ENCODE assay signal across 8 mouse cellular contexts in genomic region chr11:69072666-69073064, GRCm38 (mm10). TPM values are rescaled to one million over a fixed set of nuclear protein-coding genes. Genes with fewer than 3 reads are reported as not detected.
DNase-seq lines count a peak whose midpoint lies in the region; ATAC-seq and TF ChIP-seq lines count a peak whose summit lies in the region.

No protein-coding gene starts in this region.

- peak; percentile 6 for DNase-seq in adrenal gland, postnatal 14 days
- DNase-seq in adrenal gland, postnatal 36 days: no peak
- DNase-seq in testis, postnatal 14 days (ENCODE audit: low spot score): no peak
- DNase-seq in liver, embryonic 11.5 days (ENCODE audit: low spot score): no peak
- DNase-seq in spleen, postnatal 14 days (ENCODE audit: low spot score in 2 of 2): no peak
- no peak for DNase-seq in left cerebral cortex, adult 11 months (ENCODE audit: low spot score)
- no peak for DNase-seq in frontal cortex, postnatal 36 days (ENCODE audit: low spot score in 2 of 2)

- no peak for ATAC-seq in liver, embryonic 11.5 days (replicated peaks; ENCODE audit: low FRiP score)

- H3K9ac ChIP-seq in liver, embryonic 11.5 days (ENCODE audit: low read depth, low read length): peak overlapping the region; percentile 67

- peak overlapping the region; percentile 90 for H3K4me2 ChIP-seq in liver, embryonic 11.5 days

- H3K36me3 ChIP-seq in testis, adult 2 months (ENCODE audit: control insufficient read depth, insufficient read depth, low read length): peaks cover 3% of the 10 kb centered on the region
- no peaks in the 10 kb centered on the region for H3K36me3 ChIP-seq in liver, embryonic 11.5 days (ENCODE audit: control insufficient read depth, insufficient read depth, low read length)

- H3K27ac ChIP-seq in testis, adult 2 months (ENCODE audit: control insufficient read depth, insufficient read depth, low read depth, low read length): no peak overlapping the region
- peak overlapping the region; percentile 95 for H3K27ac ChIP-seq in liver, embryonic 11.5 days (ENCODE audit: low read depth, low read length)

- peaks cover 10% of the 10 kb centered on the region for H3K4me1 ChIP-seq in testis, adult 2 months (ENCODE audit: control insufficient read depth, insufficient read depth, low read length)
- peaks cover 25% of the 10 kb centered on the region for H3K4me1 ChIP-seq in liver, embryonic 11.5 days (replicated peaks; ENCODE audit: control insufficient read depth, insufficient read depth, low read length)

- H3K4me3 ChIP-seq in testis, adult 2 months (ENCODE audit: control insufficient read depth, low read depth, low read length): peak overlapping the region; percentile 50; the same call in 1 of the 2 replicates
- H3K4me3 ChIP-seq in liver, embryonic 11.5 days (ENCODE audit: low read depth, low read length): peak overlapping the region; percentile 33

- TF ChIP-seq CTCF in testis, adult 2 months (IDR thresholded peaks at IDR 0.05; ENCODE audit: control insufficient read depth, insufficient read depth, insufficient replicate concordance, low read depth, low read length): no peak

- H3K27me3 ChIP-seq in testis, adult 2 months (ENCODE audit: control insufficient read depth, insufficient read depth, low read length): no peaks in the 10 kb centered on the region
- no peaks in the 10 kb centered on the region for H3K27me3 ChIP-seq in liver, embryonic 11.5 days (replicated peaks; ENCODE audit: control insufficient read depth, insufficient read depth, low read length)

- no peaks in the 10 kb centered on the region for H3K9me3 ChIP-seq in liver, embryonic 11.5 days (ENCODE audit: control insufficient read depth, low read length)

- no peak for TF ChIP-seq POLR2A in testis, adult 2 months (IDR thresholded peaks at IDR 0.05; ENCODE audit: control insufficient read depth, low read depth, low read length)

- 18% methylated on average over 9 of the region's 9 CpGs for WGBS in liver, embryonic 11.5 days

RNA-seq across cellular contexts. Expression of gene Tmem107, which starts 2.1 kb away (rescaled TPM):
- 12.0 and 12.3 TPM in 2 replicates for total RNA-seq in adrenal gland, postnatal 14 days (2021)
- total RNA-seq in adrenal gland, postnatal 36 days (2021): 10 to 100 TPM; 13.5 to 17.5 TPM
- 135 and 142 TPM in 2 replicates for polyA plus RNA-seq in testis, adult 2 months (2012; rRNA removed)
- 39.1 and 43.5 TPM in 2 replicates for polyA plus RNA-seq in liver, embryonic 11.5 days (2014; fragmentation: Nextera tagmentation; extraction: Ambion mirVana)

RNA-seq across cellular contexts. Expression of gene Borcs6, which starts 13.1 kb away (rescaled TPM):
- 19.2 and 20.6 TPM in 2 replicates for total RNA-seq in adrenal gland, postnatal 14 days (2021)
- total RNA-seq in adrenal gland, postnatal 36 days (2021): 10 to 100 TPM; 26.4 to 30.4 TPM
- polyA plus RNA-seq in testis, adult 2 months (2012; rRNA removed): 13.4 and 15.8 TPM in 2 replicates
- polyA plus RNA-seq in liver, embryonic 11.5 days (2014; fragmentation: Nextera tagmentation; extraction: Ambion mirVana): 5.9 and 6.6 TPM in 2 replicates

RNA-seq across cellular contexts. Expression of gene Vamp2, which starts 15.6 kb away (rescaled TPM):
- 111 and 139 TPM in 2 replicates for total RNA-seq in adrenal gland, postnatal 14 days (2021)
- 100 to 1,000 TPM; 116 to 130 TPM for total RNA-seq in adrenal gland, postnatal 36 days (2021)
- 36.3 and 43.1 TPM in 2 replicates for polyA plus RNA-seq in testis, adult 2 months (2012; rRNA removed)
- polyA plus RNA-seq in liver, embryonic 11.5 days (2014; fragmentation: Nextera tagmentation; extraction: Ambion mirVana): 47.2 and 56.0 TPM in 2 replicates

RNA-seq across cellular contexts. Expression of gene Per1, which starts 22.4 kb away (rescaled TPM):
- total RNA-seq in adrenal gland, postnatal 14 days (2021): 116 and 118 TPM in 2 replicates
- total RNA-seq in adrenal gland, postnatal 36 days (2021): 100 to 1,000 TPM; 112 to 153 TPM
- 103 and 106 TPM in 2 replicates for polyA plus RNA-seq in testis, adult 2 months (2012; rRNA removed)
- 6.2 and 6.6 TPM in 2 replicates for polyA plus RNA-seq in liver, embryonic 11.5 days (2014; fragmentation: Nextera tagmentation; extraction: Ambion mirVana)

RNA-seq across cellular contexts. Expression of gene Aurkb, which starts 27.2 kb away (rescaled TPM):
- total RNA-seq in adrenal gland, postnatal 14 days (2021): 17.1 and 18.8 TPM in 2 replicates
- total RNA-seq in adrenal gland, postnatal 36 days (2021): 1 to 10 TPM; 5.0 to 6.4 TPM
- 15.2 and 17.9 TPM in 2 replicates for polyA plus RNA-seq in testis, adult 2 months (2012; rRNA removed)
- polyA plus RNA-seq in liver, embryonic 11.5 days (2014; fragmentation: Nextera tagmentation; extraction: Ambion mirVana): 168 and 170 TPM in 2 replicates
